ENCODE assay signal across 12 mouse cellular contexts in the genomic region with DNA sequence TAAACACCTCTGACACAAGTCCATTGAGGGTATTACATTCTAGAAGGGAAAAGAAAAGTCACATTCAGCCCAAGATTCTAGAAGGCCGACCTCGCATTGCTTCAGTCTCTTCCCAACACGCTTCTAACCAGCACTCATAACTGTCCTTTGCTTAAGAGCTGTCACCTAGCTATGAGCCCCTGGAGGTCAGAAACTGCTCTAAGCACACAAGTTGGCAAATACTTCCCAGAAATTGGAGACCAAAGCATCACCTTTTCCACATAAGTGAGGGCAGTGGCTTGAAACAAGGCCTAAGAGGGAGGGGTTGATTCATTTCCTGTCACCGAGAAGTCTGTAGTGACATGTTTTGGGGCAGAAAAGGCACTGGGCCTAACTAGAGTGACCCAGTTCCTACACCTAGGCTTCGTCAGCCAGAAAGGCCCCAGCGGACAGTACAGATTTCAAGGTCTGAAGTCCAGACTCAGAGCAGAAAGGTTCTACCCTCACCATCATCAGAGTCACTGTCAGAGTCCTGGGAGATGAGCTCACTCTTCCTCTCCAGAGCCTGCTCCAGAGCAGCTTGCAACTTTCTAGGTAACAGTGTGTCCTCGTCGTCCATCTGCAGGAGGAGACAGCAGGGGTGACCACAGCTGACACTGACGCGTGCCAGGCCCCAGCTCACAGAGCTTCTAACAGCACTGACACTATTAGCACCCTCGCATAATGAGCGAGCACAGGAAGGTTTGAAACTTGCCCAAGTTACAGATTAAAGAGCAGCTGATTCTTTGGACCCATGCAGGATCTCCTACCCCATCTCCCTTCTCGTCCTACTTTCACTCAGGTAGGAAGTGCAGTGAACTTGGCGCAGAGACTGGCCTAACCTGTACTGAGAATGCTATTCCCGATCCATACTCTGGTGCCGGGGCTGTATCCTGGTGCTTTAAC. TPM values are rescaled to one million over a fixed set of nuclear protein-coding genes. Genes with fewer than 3 reads are reported as not detected.
DNase-seq lines count a peak whose midpoint lies in the region; ATAC-seq lines count a peak whose summit lies in the region.
"Had no signal": no experiment of that assay in that cellular context is flagged by ENCODE, and none has a peak within 500 bp of the region (broad histone marks: within the 10 kb centered on the region; RNA-seq: fewer than 3 reads in every experiment).

No protein-coding gene starts in this region.

- peaks cover 30% of the 10 kb centered on the region for H3K36me3 ChIP-seq in heart, embryonic 11.5 days (ENCODE audit: control insufficient read depth, insufficient read depth, low read length)
- H3K36me3 ChIP-seq in midbrain, embryonic 12.5 days: peaks cover 60% of the 10 kb centered on the region
- peaks cover 30% of the 10 kb centered on the region; the same call in 1 of the 2 replicates for H3K36me3 ChIP-seq in midbrain, embryonic 15.5 days (replicated peaks)
- peaks cover 80% of the 10 kb centered on the region for H3K36me3 ChIP-seq in kidney, embryonic 15.5 days

- H3K9ac ChIP-seq in heart, embryonic 11.5 days (ENCODE audit: low read depth, low read length): no peak overlapping the region
- H3K9ac ChIP-seq in midbrain, embryonic 12.5 days (replicated peaks): no peak overlapping the region
- no peak overlapping the region for H3K9ac ChIP-seq in midbrain, embryonic 15.5 days
- no peak overlapping the region for H3K9ac ChIP-seq in kidney, embryonic 15.5 days

- no peak for DNase-seq in heart, adult 18-20 months
- DNase-seq in yolk sac, embryonic 10.5 days (ENCODE audit: low spot score): peak; percentile 48
- DNase-seq in thymus, postnatal 36 days: no peak

- no peaks in the 10 kb centered on the region for H3K27me3 ChIP-seq in heart, embryonic 11.5 days (ENCODE audit: control insufficient read depth, insufficient read depth, low read length)
- H3K27me3 ChIP-seq in midbrain, embryonic 12.5 days: no peaks in the 10 kb centered on the region
- H3K27me3 ChIP-seq in midbrain, embryonic 15.5 days (replicated peaks): no peaks in the 10 kb centered on the region
- H3K27me3 ChIP-seq in kidney, embryonic 15.5 days: no peaks in the 10 kb centered on the region

- no peak overlapping the region for H3K4me2 ChIP-seq in heart, embryonic 11.5 days
- no peak overlapping the region for H3K4me2 ChIP-seq in midbrain, embryonic 12.5 days (replicated peaks)
- H3K4me2 ChIP-seq in midbrain, embryonic 15.5 days: no peak overlapping the region
- no peak overlapping the region for H3K4me2 ChIP-seq in kidney, embryonic 15.5 days

- 62% methylated on average over 16 of the region's 16 CpGs for WGBS in heart, embryonic 11.5 days (ENCODE audit: insufficient replicate concordance)
- 85% methylated on average over 16 of the region's 16 CpGs for WGBS in midbrain, embryonic 12.5 days
- WGBS in midbrain, embryonic 15.5 days: 79% methylated on average over 16 of the region's 16 CpGs
- WGBS in kidney, embryonic 15.5 days: 69% methylated on average over 16 of the region's 16 CpGs

- no peaks in the 10 kb centered on the region for H3K9me3 ChIP-seq in heart, embryonic 11.5 days (replicated peaks; ENCODE audit: control insufficient read depth, low read length)
- no peaks in the 10 kb centered on the region for H3K9me3 ChIP-seq in midbrain, embryonic 12.5 days
- no peaks in the 10 kb centered on the region for H3K9me3 ChIP-seq in midbrain, embryonic 15.5 days
- H3K9me3 ChIP-seq in kidney, embryonic 15.5 days (replicated peaks): no peaks in the 10 kb centered on the region

- H3K4me3 ChIP-seq in heart, embryonic 11.5 days (ENCODE audit: low read depth, low read length): no peak overlapping the region
- no peak overlapping the region for H3K4me3 ChIP-seq in midbrain, embryonic 12.5 days
- no peak overlapping the region for H3K4me3 ChIP-seq in midbrain, embryonic 15.5 days
- no peak overlapping the region for H3K4me3 ChIP-seq in kidney, embryonic 15.5 days (replicated peaks)

- peak overlapping the region; percentile 57 for H3K27ac ChIP-seq in heart, embryonic 11.5 days (ENCODE audit: low read depth, low read length)
- 0 out of 2 replicates have a peak overlapping the region, but pooled peaks have one; percentile 0 for H3K27ac ChIP-seq in midbrain, embryonic 12.5 days (replicated peaks)
- H3K27ac ChIP-seq in midbrain, embryonic 15.5 days: no peak overlapping the region
- peak overlapping the region; percentile 69 for H3K27ac ChIP-seq in kidney, embryonic 15.5 days

- 0 out of 2 replicates have a peak, but pooled peaks cover 10% of the 10 kb centered on the region for H3K4me1 ChIP-seq in heart, embryonic 11.5 days (ENCODE audit: control insufficient read depth, insufficient read depth, low read length)
- peaks cover 4% of the 10 kb centered on the region; the same call in 1 of the 2 replicates for H3K4me1 ChIP-seq in midbrain, embryonic 12.5 days
- peaks cover 3% of the 10 kb centered on the region; the same call in 1 of the 2 replicates for H3K4me1 ChIP-seq in midbrain, embryonic 15.5 days
- H3K4me1 ChIP-seq in kidney, embryonic 15.5 days: peaks cover 3% of the 10 kb centered on the region

- no peak for ATAC-seq in heart, embryonic 11.5 days (replicated peaks; ENCODE audit: insufficient number of reproducible peaks, low FRiP score, low TSS enrichment)
- no peak for ATAC-seq in midbrain, embryonic 12.5 days (ENCODE audit: low FRiP score, low read depth)
- no peak for ATAC-seq in midbrain, embryonic 15.5 days (replicated peaks)
- ATAC-seq in kidney, embryonic 15.5 days (replicated peaks; ENCODE audit: low FRiP score): peak; percentile 15; the same call in 1 of the 2 replicates
- no peak for ATAC-seq in frontal cortex, adult (ENCODE audit: low TSS enrichment)
- ATAC-seq: activated CD4-positive, CD25-positive, alpha-beta regulatory T cell, adult 4 months; inflammation-experienced regulatory T-cells, adult 6 months; midbrain, embryonic 16.5 days had no signal

RNA-seq across cellular contexts. Expression of a gene that starts 7.1 kb away (rescaled TPM):
- polyA plus RNA-seq in heart, embryonic 11.5 days (2014; fragmentation: Nextera tagmentation; extraction: Ambion mirVana): 88.2 and 106 TPM in 2 replicates
- total RNA-seq in heart, adult 18-20 months (2021): 10 to 100 TPM; 93.0 to 99.0 TPM
- polyA plus RNA-seq in midbrain, embryonic 12.5 days (2016; fragmentation: Nextera tagmentation; extraction: Ambion mirVana): 93.5 and 93.7 TPM in 2 replicates
- 64.4 and 67.9 TPM in 2 replicates for polyA plus RNA-seq in midbrain, embryonic 15.5 days (2015; fragmentation: Nextera tagmentation; extraction: Ambion mirVana)
- polyA plus RNA-seq in kidney, embryonic 15.5 days (2015; fragmentation: Nextera tagmentation; extraction: Ambion mirVana): 135 and 148 TPM in 2 replicates

RNA-seq across cellular contexts. Expression of a gene that starts 18.1 kb away (rescaled TPM):
- polyA plus RNA-seq in heart, embryonic 11.5 days (2014; fragmentation: Nextera tagmentation; extraction: Ambion mirVana): 0.03 and 0.04 TPM in 2 replicates
- under 1 TPM; 0.07 to 0.23 TPM for total RNA-seq in heart, adult 18-20 months (2021)
- 0.21 and 0.23 TPM in 2 replicates for polyA plus RNA-seq in midbrain, embryonic 12.5 days (2016; fragmentation: Nextera tagmentation; extraction: Ambion mirVana)
- polyA plus RNA-seq in midbrain, embryonic 15.5 days (2015; fragmentation: Nextera tagmentation; extraction: Ambion mirVana): 0.92 and 1.1 TPM in 2 replicates
- polyA plus RNA-seq in kidney, embryonic 15.5 days (2015; fragmentation: Nextera tagmentation; extraction: Ambion mirVana): 0.03 TPM in 1 of 2 replicates, not detected in the other
- polyA plus RNA-seq: activated CD4-positive, CD25-positive, alpha-beta regulatory T cell, adult 4 months; inflammation-experienced regulatory T-cells, adult 6 months; limb, embryonic 11.5 days had no signal
